Mouse (Mus musculus): Measurements from ENCODE around the gene Kctd2. TPM values are rescaled to one million over a fixed set of nuclear protein-coding genes. Genes with fewer than 3 reads are reported as not detected.
"Not testable (repeated sequence)": the region's sequence is repeated elsewhere in the genome, so short reads cannot be mapped to it uniquely, and the experiment has no call there.

Kctd2 gene
- total RNA-seq, 2 experiments from 2014 or later: 13.4 to 14.4 TPM

DNA sequence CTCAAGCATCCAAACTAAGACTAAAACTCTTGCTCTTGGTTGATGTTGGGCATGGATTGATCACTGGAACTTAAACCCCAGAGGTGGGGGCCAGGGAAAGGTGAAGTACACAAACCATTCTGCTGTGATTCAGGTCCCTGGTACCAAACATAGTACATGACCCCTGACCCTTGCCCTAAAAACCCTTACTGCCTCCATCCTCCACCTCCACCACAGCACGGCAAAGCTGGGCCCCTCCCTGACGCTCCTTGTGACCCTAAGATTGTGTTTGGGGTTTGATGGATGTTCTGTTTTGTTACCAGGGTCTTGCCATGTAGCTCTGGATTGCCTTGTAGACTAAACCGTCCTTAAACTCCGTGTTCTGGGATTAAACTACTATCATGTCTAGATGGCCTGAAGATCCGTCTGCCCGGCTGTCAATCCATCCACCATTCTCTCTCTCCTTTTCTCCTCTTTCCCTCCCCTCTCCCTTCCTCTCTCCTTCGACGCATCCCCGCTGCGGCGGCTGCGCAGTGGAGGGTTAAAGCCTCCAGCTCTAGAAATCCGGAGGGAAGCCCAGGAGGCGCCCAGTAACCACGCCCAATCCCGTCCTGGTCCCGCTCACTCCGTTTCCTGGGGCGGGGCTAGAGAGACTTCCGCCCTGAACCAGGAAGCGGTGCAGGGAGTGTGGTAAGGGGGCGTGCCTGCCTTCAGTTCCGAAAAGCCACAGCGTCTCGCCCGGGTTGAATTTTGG, 55.3 kb downstream of the Kctd2 start, which contains the start of gene Armc7:
Gene Armc7 (plus strand): TSS at position 643 of the 733 bp plus-strand sequence.
- DNase-seq: peak; percentile 94

DNA sequence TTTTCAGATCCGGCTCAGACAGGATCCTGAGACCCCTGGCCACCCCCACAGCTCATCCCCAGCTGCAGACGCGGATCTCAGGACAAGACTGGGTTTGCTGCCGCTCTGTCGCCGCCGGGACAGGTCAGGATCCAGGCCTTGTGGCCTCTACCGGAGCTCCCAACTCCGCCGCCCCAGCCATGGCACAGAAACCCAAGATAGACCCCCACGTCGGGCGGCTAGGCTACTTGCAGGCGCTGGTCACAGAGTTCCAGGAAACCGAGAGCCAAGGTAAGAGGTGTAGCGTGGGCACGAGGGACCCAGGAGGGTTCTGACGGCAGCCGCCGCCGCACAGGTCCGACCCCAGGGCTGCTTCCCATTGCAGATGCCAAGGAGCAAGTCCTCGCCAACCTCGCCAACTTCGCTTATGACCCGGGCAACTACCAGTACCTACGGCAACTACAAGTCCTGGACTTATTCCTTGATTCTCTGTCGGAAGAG, 55.9 kb downstream of the Kctd2 start:
- no peak for DNase-seq

DNA sequence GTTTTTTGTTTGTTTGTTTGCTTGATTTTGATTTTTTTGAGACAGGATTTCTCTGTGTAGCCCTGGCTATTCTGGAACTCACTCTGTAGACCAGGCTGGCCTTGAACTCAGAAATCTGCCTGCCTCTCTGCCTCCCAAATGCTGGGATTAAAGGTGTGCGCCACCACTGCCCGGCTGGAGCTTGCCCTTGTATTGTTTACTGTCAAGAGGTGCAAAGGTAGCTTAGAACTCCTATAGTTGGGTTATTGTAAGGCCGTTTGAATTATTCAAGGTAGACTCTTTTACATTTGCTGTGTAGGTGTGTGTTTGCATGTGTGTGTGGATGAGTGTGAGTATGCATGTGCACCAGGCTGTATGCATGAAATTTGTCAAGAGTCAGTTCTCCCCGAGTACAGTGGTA, 56.7 kb downstream of the Kctd2 start:
- DNase-seq: not testable (repeated sequence)

DNA sequence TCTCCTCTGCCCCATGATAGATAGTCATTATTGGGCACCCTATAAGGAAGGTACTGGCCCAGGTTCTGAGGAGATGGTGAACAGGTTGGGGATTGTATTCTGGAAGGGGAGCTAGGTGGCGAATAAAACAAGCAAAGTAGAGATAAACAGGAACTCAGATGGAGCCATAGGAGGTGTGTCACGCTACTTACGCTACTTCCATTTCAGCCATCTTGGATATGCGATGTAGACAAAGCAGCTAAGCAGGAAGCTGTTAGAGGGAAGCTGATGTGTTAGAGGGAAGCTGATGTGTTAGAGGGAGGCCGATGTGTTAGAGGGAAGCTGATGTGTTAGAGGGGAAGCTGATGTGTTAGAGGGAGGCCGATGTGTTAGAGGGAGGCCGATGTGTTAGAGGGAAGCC, 57.5 kb downstream of the Kctd2 start:
- DNase-seq: not testable (repeated sequence)

DNA sequence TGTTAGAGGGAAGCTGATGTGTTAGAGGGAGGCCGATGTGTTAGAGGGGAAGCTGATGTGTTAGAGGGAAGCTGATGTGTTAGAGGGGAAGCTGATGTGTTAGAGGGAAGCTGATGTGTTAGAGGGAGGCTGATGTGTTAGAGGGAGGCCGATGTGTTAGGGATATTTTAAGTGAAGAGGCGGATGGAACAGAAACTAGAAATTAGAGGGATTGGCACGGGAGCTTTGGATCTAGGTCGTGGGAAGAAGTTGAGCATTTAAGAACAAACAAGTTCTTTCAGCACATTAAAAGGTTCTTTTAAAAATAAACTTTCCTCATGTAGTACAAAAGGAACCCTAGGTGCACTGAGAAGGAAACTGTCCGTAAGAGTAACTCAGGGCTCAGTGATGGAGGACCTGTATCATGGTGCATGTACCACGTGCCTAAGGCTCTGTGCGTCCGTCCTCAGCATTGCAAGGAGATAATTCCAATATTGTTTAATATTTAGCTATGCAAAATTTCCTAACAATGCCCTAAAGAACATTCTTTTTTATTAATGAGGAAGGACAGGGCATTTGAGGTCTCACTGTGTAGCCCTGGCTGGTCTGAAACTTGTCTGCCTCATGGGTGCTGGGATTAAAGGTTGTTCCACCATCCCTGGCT, 58.5 kb downstream of the Kctd2 start:
- no peak for DNase-seq

Small RNA genes within 50 kb of the gene (microRNA-seq; reads per million reads assigned to microRNA genes)
- 0 reads per million in 2 experiments for gene Mir3968 (ENCODE audit: borderline replicate concordance in 2 of 2)

Other genes starting within 250 kb of the Kctd2 start
- gene Tmem104, start 232.6 kb upstream of the Kctd2 start, total RNA-seq (2021): 1 to 10 TPM; 4.1 to 5.8 TPM
- gene Nat9, start 232.3 kb upstream of the Kctd2 start, total RNA-seq (2021): 10 to 100 TPM; 10.7 to 13.2 TPM
- gene Grin2c, start 152.9 kb upstream of the Kctd2 start, total RNA-seq (2021): under 1 TPM in 1 of 2 experiments, not detected in 1; 0.05 TPM
- gene Fdxr, start 143.1 kb upstream of the Kctd2 start, total RNA-seq (2021): 1 to 10 TPM; 3.6 to 3.8 TPM
- gene Fads6, start 122.5 kb upstream of the Kctd2 start, total RNA-seq (2021): 1 to 10 TPM; 2.9 to 3.6 TPM
- gene Otop2, start 113.0 kb upstream of the Kctd2 start, total RNA-seq (2021): not detected
- under 1 TPM; 0.56 to 0.97 TPM for gene Ush1g, start 98.1 kb upstream of the Kctd2 start, total RNA-seq (2021)
- not detected for gene Otop3, start 85.4 kb upstream of the Kctd2 start, total RNA-seq (2021)
- 1 to 10 TPM; 1.4 to 2.8 TPM for gene Hid1, start 52.4 kb upstream of the Kctd2 start, total RNA-seq (2021)
- gene Cdr2l, start 38.2 kb upstream of the Kctd2 start, total RNA-seq (2021): 1 to 10 TPM; 3.1 to 4.0 TPM
- gene Mrpl58, start 16.4 kb upstream of the Kctd2 start, total RNA-seq (2021): 10 to 100 TPM; 86.6 to 96.1 TPM
- 100 to 1,000 TPM; 909 to 922 TPM for gene Atp5h, start 166 bp upstream of the Kctd2 start, total RNA-seq (2021)
- gene Trim80, start 20.4 kb downstream of the Kctd2 start, total RNA-seq (2021): not detected
- gene Slc16a5, start 42.3 kb downstream of the Kctd2 start, total RNA-seq (2021): not detected
- 1 to 10 TPM in 1 of 2 experiments, under 1 TPM in 1; 0.94 to 1.0 TPM for gene Armc7, start 55.5 kb downstream of the Kctd2 start, total RNA-seq (2021)
- gene Nt5c, start 71.7 kb downstream of the Kctd2 start, total RNA-seq (2021): 10 to 100 TPM in 1 of 2 experiments, 1 to 10 TPM in 1; 8.7 to 11.2 TPM
- gene Jpt1, start 94.3 kb downstream of the Kctd2 start, total RNA-seq (2021): 10 to 100 TPM; 36.9 to 41.2 TPM
- 100 to 1,000 TPM; 119 to 122 TPM for gene Sumo2, start 116.1 kb downstream of the Kctd2 start, total RNA-seq (2021)
- gene Nup85, start 144.3 kb downstream of the Kctd2 start, total RNA-seq (2021): 10 to 100 TPM; 21.4 to 23.8 TPM
- gene Mrps7, start 183.8 kb downstream of the Kctd2 start, total RNA-seq (2021): 10 to 100 TPM; 62.2 to 67.5 TPM
- gene Gga3, start 183.9 kb downstream of the Kctd2 start, total RNA-seq (2021): 10 to 100 TPM; 10.8 to 12.5 TPM
- 10 to 100 TPM; 35.1 to 54.4 TPM for gene Mif4gd, start 192.8 kb downstream of the Kctd2 start, total RNA-seq (2021)
- 10 to 100 TPM; 44.7 to 58.7 TPM for gene Slc25a19, start 208.2 kb downstream of the Kctd2 start, total RNA-seq (2021)

All from gastrocnemius, postnatal 25 days (tissue).